Mouse (Mus musculus) embryonic facial prominence, embryonic 14.5 days (tissue): ENCODE results near the gene Esyt3. TPM values are rescaled to one million over a fixed set of nuclear protein-coding genes. Genes with fewer than 3 reads are reported as not detected.

Source experiments
- ATAC-seq: fragments of 200-750 bp; cut with Nextera tagmentation; 2 replicates; pipeline ENCODE4 v1.8.0; 2017; ENCODE audit warnings: low read depth, moderate number of reproducible peaks, moderate TSS enrichment
- DNase-seq: peaks from one replicate; pipeline ENCODE4 v3.0.0-alpha.2; 2015; ENCODE audit warnings: low spot score
- H3K27ac ChIP-seq: fragments of 300-500 bp; sonication (generic); replicated peaks from 2 replicates; pipeline ENCODE4 v1.5.1; 2014; ENCODE audit warnings: low read depth, mild to moderate bottlenecking, low read length, moderate library complexity
- H3K27me3 ChIP-seq: fragments of 300-500 bp; sonication (generic); replicated peaks from 2 replicates; pipeline ENCODE4 v1.6.1; 2014; ENCODE audit warnings: low read length; ENCODE audit not compliant: control insufficient read depth, insufficient read depth
- H3K36me3 ChIP-seq: fragments of 300-500 bp; sonication (generic); 2 replicates; pipeline ENCODE4 v1.6.1; 2014; ENCODE audit warnings: low read length, mixed read lengths; ENCODE audit not compliant: control insufficient read depth, insufficient read depth
- H3K4me1 ChIP-seq: fragments of 300-500 bp; sonication (generic); 2 replicates; pipeline ENCODE4 v1.6.1; 2014; ENCODE audit warnings: antibody characterized with exemption, low read length; ENCODE audit not compliant: control insufficient read depth, insufficient read depth
- H3K4me2 ChIP-seq: fragments of 300-500 bp; sonication (generic); 2 replicates; pipeline ENCODE4 v1.6.1; 2014; ENCODE audit warnings: low read depth, mild to moderate bottlenecking, low read length, moderate library complexity, mixed read lengths
- H3K4me3 ChIP-seq: fragments of 300-500 bp; sonication (generic); 2 replicates; pipeline ENCODE4 v1.5.1; 2014; ENCODE audit warnings: low read depth, mild to moderate bottlenecking, low read length
- H3K9ac ChIP-seq: fragments of 300-500 bp; sonication (generic); 2 replicates; pipeline ENCODE4 v1.6.1; 2014; ENCODE audit warnings: low read depth, mild to moderate bottlenecking, low read length, moderate library complexity, mixed read lengths
- H3K9me3 ChIP-seq: fragments of 300-500 bp; sonication (generic); 2 replicates; pipeline ENCODE4 v1.6.1; 2016; ENCODE audit warnings: low read length; ENCODE audit not compliant: control insufficient read depth
- WGBS: fragments of 180-500 bp; shearing (Covaris S2); extraction: QIAGEN DNeasy Blood & Tissue Kit; methylation state at CpG from one replicate; pipeline ENCODE4 v1.1.7; 2014; 5-methylcytosine and 5-hydroxymethylcytosine counted together
- polyA plus RNA-seq: library from polyadenylated mRNA; unstranded; fragments of >200 nt; fragmentation: Nextera tagmentation; extraction: Ambion mirVana; gene quantifications from 2 replicates; pipeline ENCODE4 v1.2.1, GENCODE M21; 2014

Gene Esyt3
- polyA plus RNA-seq, 1 experiment from 2014 or later, result 0.90 TPM

GRCm38 (mm10) chr9:99319343-99319951 lies 38.9 kb downstream of the Esyt3 start:
- H3K4me2 ChIP-seq, result no peak overlapping the region
- no peaks in the 10 kb centered on the region for H3K27me3 ChIP-seq
- H3K4me3 ChIP-seq, result no peak overlapping the region
- ATAC-seq (peak; percentile 53; the same call in 1 of the 2 replicates), DNase-seq (no peak)
- H3K4me1 ChIP-seq, result no peaks in the 10 kb centered on the region
- H3K9me3 ChIP-seq, result no peaks in the 10 kb centered on the region
- H3K27ac ChIP-seq, result no peak overlapping the region
- H3K36me3 ChIP-seq, result no peaks in the 10 kb centered on the region
- no peak overlapping the region for H3K9ac ChIP-seq
- 66% methylated on average over 8 of the region's 8 CpGs for WGBS

GRCm38 (mm10) chr9:99306226-99306625 lies 52.1 kb downstream of the Esyt3 start:
- ATAC-seq, result no peak

GRCm38 (mm10) chr9:99304296-99304695 lies 54.1 kb downstream of the Esyt3 start:
- DNase-seq (no peak), ATAC-seq (no peak)
- Histone ChIP-seq H3K4me1 (no peaks in the 10 kb centered on the region), H3K36me3 (0 out of 2 replicates have a peak, but pooled peaks cover 27% of the 10 kb centered on the region), H3K9ac (no peak overlapping the region), H3K27ac (no peak overlapping the region), H3K4me2 (no peak overlapping the region), H3K27me3 (no peaks in the 10 kb centered on the region), H3K4me3 (no peak overlapping the region), H3K9me3 (no peaks in the 10 kb centered on the region)
- WGBS, result 82% methylated on average over 5 of the region's 5 CpGs

More at GRCm38 (mm10) chr9:99306226-99306625, 52.1 kb downstream of the Esyt3 start:
- Histone ChIP-seq H3K9me3 (no peaks in the 10 kb centered on the region), H3K4me2 (no peak overlapping the region), H3K4me1 (no peaks in the 10 kb centered on the region), H3K4me3 (no peak overlapping the region), H3K36me3 (peaks cover 37% of the 10 kb centered on the region; the same call in 1 of the 2 replicates), H3K27me3 (no peaks in the 10 kb centered on the region), H3K27ac (no peak overlapping the region), H3K9ac (no peak overlapping the region)
- 77% methylated on average over 6 of the region's 6 CpGs for WGBS
- no peak for DNase-seq

Other genes with a start within 250 kb of the Esyt3 start
- 1.3 and 1.6 TPM in 2 replicates for gene Pik3cb, start 217.9 kb downstream of the Esyt3 start, polyA plus RNA-seq
- not detected in 2 replicates for gene Faiml, start 121.3 kb downstream of the Esyt3 start, polyA plus RNA-seq
- gene Cep70, start 115.2 kb downstream of the Esyt3 start, polyA plus RNA-seq, result 22.2 and 27.3 TPM in 2 replicates
- 22.9 and 30.6 TPM in 2 replicates for gene Mras, start 78.8 kb upstream of the Esyt3 start, polyA plus RNA-seq
- gene Nme9, start 92.9 kb upstream of the Esyt3 start, polyA plus RNA-seq, result 0.41 and 3.3 TPM in 2 replicates
- gene Armc8, start 210.3 kb upstream of the Esyt3 start, polyA plus RNA-seq, result 21.0 and 22.8 TPM in 2 replicates
- 19.0 and 21.3 TPM in 2 replicates for gene Dbr1, start 217.2 kb upstream of the Esyt3 start, polyA plus RNA-seq